Comparison of ENCODE assay signal across 8 mouse cellular contexts in the genomic region with DNA sequence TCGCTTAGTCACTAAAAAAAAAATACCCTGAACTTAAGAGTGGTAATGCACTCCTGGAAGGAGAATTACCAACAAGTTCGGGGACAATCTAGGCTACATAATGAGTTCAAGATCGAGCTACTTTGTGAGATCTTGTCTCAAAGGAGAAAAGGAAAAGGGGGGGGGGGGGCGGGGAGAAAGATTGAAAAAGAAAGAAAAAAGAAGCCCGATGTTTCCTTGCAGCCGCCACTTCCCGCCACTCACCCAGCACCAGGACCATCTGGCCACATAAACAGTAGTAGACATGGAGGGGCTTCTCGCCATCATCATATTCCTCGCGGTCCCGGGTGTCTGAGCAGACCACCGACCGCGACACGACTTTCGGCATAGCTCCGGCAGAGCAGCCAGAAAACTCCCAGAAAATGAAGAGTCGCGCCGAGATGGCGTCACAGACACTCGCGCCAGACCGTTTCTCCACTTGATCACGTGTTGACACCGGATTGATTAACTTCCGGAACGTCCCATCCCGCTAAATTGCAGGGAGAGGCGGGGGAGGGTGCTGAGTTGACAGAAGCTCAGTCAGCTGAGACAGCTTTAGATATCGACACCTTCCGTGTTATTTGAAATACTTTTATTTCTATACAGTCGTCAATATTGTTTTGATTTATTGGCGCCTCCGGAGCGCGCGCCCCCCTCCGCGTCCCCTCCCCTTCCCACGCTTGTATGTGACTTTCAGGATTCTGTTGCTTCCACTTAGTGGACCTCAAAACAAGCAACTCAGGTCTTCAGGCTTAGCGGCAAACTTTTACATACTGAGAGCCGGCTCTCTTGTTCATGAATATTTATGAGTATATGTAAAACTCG. TPM values are rescaled to one million over a fixed set of nuclear protein-coding genes. Genes with fewer than 3 reads are reported as not detected.
DNase-seq lines count a peak whose midpoint lies in the region; ATAC-seq and TF ChIP-seq lines count a peak whose summit lies in the region.

No protein-coding gene starts in this region.

- TF ChIP-seq EP300 in liver, embryonic 14.5 days (IDR thresholded peaks at IDR 0.05; ENCODE audit: low read depth): no peak; the same call in 1 of the 2 replicates
- no peak for TF ChIP-seq EP300 in stomach, postnatal 0 days (optimal IDR thresholded peaks at IDR 0.05)

- H3K4me3 ChIP-seq in brown adipose tissue, adult 24 weeks (ENCODE audit: insufficient read depth, low read depth, low read length): peak overlapping the region; percentile 78
- peak overlapping the region; percentile 54 for H3K4me3 ChIP-seq in heart, embryonic 15.5 days
- H3K4me3 ChIP-seq in liver, embryonic 14.5 days (ENCODE audit: insufficient read depth in 1 of 2, low read depth in 2 of 2, low read length in 2 of 2): peak overlapping the region; percentile 49 to 89
- H3K4me3 ChIP-seq in neural tube, embryonic 11.5 days (ENCODE audit: low read depth, low read length): peak overlapping the region; percentile 37
- H3K4me3 ChIP-seq in stomach, postnatal 0 days (ENCODE audit: low read depth, low read length): peak overlapping the region; percentile 39

- peak overlapping the region; percentile 50 for H3K9ac ChIP-seq in heart, embryonic 15.5 days
- peak overlapping the region; percentile 36 for H3K9ac ChIP-seq in liver, embryonic 14.5 days (replicated peaks)
- H3K9ac ChIP-seq in neural tube, embryonic 11.5 days (ENCODE audit: low read length): peak overlapping the region; percentile 29
- H3K9ac ChIP-seq in stomach, postnatal 0 days (ENCODE audit: low read length): peak overlapping the region; percentile 58

- H3K4me2 ChIP-seq in heart, embryonic 15.5 days: peak overlapping the region; percentile 56
- peak overlapping the region; percentile 68 for H3K4me2 ChIP-seq in liver, embryonic 14.5 days (ENCODE audit: low read depth)
- peak overlapping the region; percentile 39 for H3K4me2 ChIP-seq in neural tube, embryonic 11.5 days (ENCODE audit: low read depth)
- peak overlapping the region; percentile 44 for H3K4me2 ChIP-seq in stomach, postnatal 0 days (replicated peaks; ENCODE audit: low read depth)

- no peaks in the 10 kb centered on the region for H3K36me3 ChIP-seq in heart, embryonic 15.5 days
- H3K36me3 ChIP-seq in liver, embryonic 14.5 days (replicated peaks; ENCODE audit: control insufficient read depth, insufficient read depth, low read depth): no peaks in the 10 kb centered on the region
- no peaks in the 10 kb centered on the region for H3K36me3 ChIP-seq in neural tube, embryonic 11.5 days (ENCODE audit: control insufficient read depth, insufficient read depth, low read length)
- H3K36me3 ChIP-seq in stomach, postnatal 0 days (ENCODE audit: control insufficient read depth, insufficient read depth, low read length): no peaks in the 10 kb centered on the region

- H3K27ac ChIP-seq in brown adipose tissue, adult 24 weeks (replicated peaks; ENCODE audit: low read depth, low read length): peak overlapping the region; percentile 88
- peak overlapping the region; percentile 73 for H3K27ac ChIP-seq in heart, embryonic 15.5 days
- peak overlapping the region; percentile 26 for H3K27ac ChIP-seq in liver, embryonic 14.5 days
- no peak overlapping the region for H3K27ac ChIP-seq in neural tube, embryonic 11.5 days (ENCODE audit: low read depth, low read length)
- no peak overlapping the region for H3K27ac ChIP-seq in stomach, postnatal 0 days (replicated peaks)

- peak; percentile 73 for ATAC-seq in heart, embryonic 15.5 days (replicated peaks; ENCODE audit: insufficient number of reproducible peaks, insufficient read depth, low FRiP score, low read depth)
- peak; percentile 93 for ATAC-seq in liver, embryonic 14.5 days (ENCODE audit: insufficient read depth)
- ATAC-seq in neural tube, embryonic 11.5 days (ENCODE audit: insufficient read depth, low FRiP score, low TSS enrichment): peak; percentile 83
- ATAC-seq in stomach, postnatal 0 days (ENCODE audit: low FRiP score, low TSS enrichment): peak; percentile 87

- H3K4me1 ChIP-seq in brown adipose tissue, adult 24 weeks (ENCODE audit: control insufficient read depth, insufficient read depth, insufficient read length, low read length): no peaks in the 10 kb centered on the region; the same call in 1 of the 2 replicates
- no peaks in the 10 kb centered on the region; the same call in 1 of the 2 replicates for H3K4me1 ChIP-seq in heart, embryonic 15.5 days (replicated peaks)
- H3K4me1 ChIP-seq in liver, embryonic 14.5 days (replicated peaks; ENCODE audit: control insufficient read depth in 2 of 2, insufficient read depth in 2 of 2, low read length in 1 of 2): peaks cover 4 to 5% of the 10 kb centered on the region in 2 experiments; a peak in 2 of 4 replicates
- no peaks in the 10 kb centered on the region; the same call in 1 of the 2 replicates for H3K4me1 ChIP-seq in neural tube, embryonic 11.5 days (ENCODE audit: control insufficient read depth, insufficient read depth, low read length)
- no peaks in the 10 kb centered on the region for H3K4me1 ChIP-seq in stomach, postnatal 0 days (replicated peaks; ENCODE audit: control insufficient read depth, insufficient read depth)

- no peaks in the 10 kb centered on the region for H3K27me3 ChIP-seq in heart, embryonic 15.5 days
- no peaks in the 10 kb centered on the region for H3K27me3 ChIP-seq in liver, embryonic 14.5 days (ENCODE audit: control insufficient read depth, insufficient read depth, low read length)
- no peaks in the 10 kb centered on the region for H3K27me3 ChIP-seq in neural tube, embryonic 11.5 days (ENCODE audit: control insufficient read depth, insufficient read depth, low read length)
- H3K27me3 ChIP-seq in stomach, postnatal 0 days (ENCODE audit: control insufficient read depth, insufficient read depth, low read length): no peaks in the 10 kb centered on the region

- DNase-seq in CD4-positive, CD25-positive, alpha-beta regulatory T cell, adult 2 months (ENCODE audit: low read depth, low spot score): peak; percentile 87
- peak; percentile 57 for DNase-seq in fibroblast of lung, adult 2 months (ENCODE audit: low read depth)
- DNase-seq in kidney, postnatal 25 days: peak; percentile 87 to 91
- DNase-seq in liver, embryonic 14.5 days (ENCODE audit: low read depth in 3 of 3, low spot score in 3 of 3): peak; percentile 69 to 73 (median 72)
- peak; percentile 80 for DNase-seq in neural tube, embryonic 11.5 days (ENCODE audit: low spot score)
- DNase-seq in stomach, postnatal 0 days (ENCODE audit: low spot score): peak; percentile 81

- WGBS in heart, embryonic 15.5 days: 6% methylated on average over 43 of the region's 44 CpGs
- WGBS in liver, embryonic 14.5 days (ENCODE audit: insufficient replicate concordance): 8% methylated on average over 34 of the region's 44 CpGs
- 8% methylated on average over 41 of the region's 44 CpGs for WGBS in neural tube, embryonic 11.5 days
- WGBS in stomach, postnatal 0 days: 18% methylated on average over 38 of the region's 44 CpGs

- no peaks in the 10 kb centered on the region for H3K9me3 ChIP-seq in heart, embryonic 15.5 days (replicated peaks)
- no peaks in the 10 kb centered on the region for H3K9me3 ChIP-seq in liver, embryonic 14.5 days (ENCODE audit: control insufficient read depth, low read length)
- no peaks in the 10 kb centered on the region for H3K9me3 ChIP-seq in neural tube, embryonic 11.5 days (ENCODE audit: control insufficient read depth, low read length)
- no peaks in the 10 kb centered on the region for H3K9me3 ChIP-seq in stomach, postnatal 0 days (ENCODE audit: control insufficient read depth, low read length)

- TF ChIP-seq CTCF in liver, embryonic 14.5 days (IDR thresholded peaks at IDR 0.05; ENCODE audit: low read depth): no peak
- no peak for TF ChIP-seq CTCF in stomach, postnatal 0 days (IDR thresholded peaks at IDR 0.05; ENCODE audit: low read depth)

RNA-seq across cellular contexts. Expression of a gene that starts 9.7 kb away (rescaled TPM):
- polyA plus RNA-seq in brown adipose tissue, adult 24 weeks (2012; ENCODE audit: insufficient read depth, insufficient read length, missing spikeins): 94.7 and 101 TPM in 2 replicates
- 115 and 130 TPM in 2 replicates for polyA plus RNA-seq in heart, embryonic 15.5 days (2015; fragmentation: Nextera tagmentation; extraction: Ambion mirVana)
- polyA plus RNA-seq in liver, embryonic 14.5 days (2012; rRNA removed): 19.4 and 21.4 TPM in 2 replicates
- polyA plus RNA-seq in liver, embryonic 14.5 days (2014; fragmentation: Nextera tagmentation; extraction: Ambion mirVana): 72.8 and 80.2 TPM in 2 replicates
- 128 and 138 TPM in 2 replicates for polyA plus RNA-seq in neural tube, embryonic 11.5 days (2014; fragmentation: Nextera tagmentation; extraction: Ambion mirVana)
- 128 and 139 TPM in 2 replicates for polyA plus RNA-seq in stomach, postnatal 0 days (2015; fragmentation: Nextera tagmentation; extraction: Ambion mirVana)

RNA-seq across cellular contexts. Expression of a gene that starts 9.9 kb away (rescaled TPM):
- 54.0 and 56.6 TPM in 2 replicates for polyA plus RNA-seq in brown adipose tissue, adult 24 weeks (2012; ENCODE audit: insufficient read depth, insufficient read length, missing spikeins)
- polyA plus RNA-seq in heart, embryonic 15.5 days (2015; fragmentation: Nextera tagmentation; extraction: Ambion mirVana): 16.6 and 19.0 TPM in 2 replicates
- polyA plus RNA-seq in liver, embryonic 14.5 days (2012; rRNA removed): 5.2 and 6.2 TPM in 2 replicates
- 14.6 and 17.8 TPM in 2 replicates for polyA plus RNA-seq in liver, embryonic 14.5 days (2014; fragmentation: Nextera tagmentation; extraction: Ambion mirVana)
- polyA plus RNA-seq in neural tube, embryonic 11.5 days (2014; fragmentation: Nextera tagmentation; extraction: Ambion mirVana): 37.4 and 39.3 TPM in 2 replicates
- polyA plus RNA-seq in stomach, postnatal 0 days (2015; fragmentation: Nextera tagmentation; extraction: Ambion mirVana): 14.6 and 15.1 TPM in 2 replicates

RNA-seq across cellular contexts. Expression of a gene that starts 38.7 kb away (rescaled TPM):
- 1.5 and 2.2 TPM in 2 replicates for polyA plus RNA-seq in brown adipose tissue, adult 24 weeks (2012; ENCODE audit: insufficient read depth, insufficient read length, missing spikeins)
- 0.55 and 0.60 TPM in 2 replicates for polyA plus RNA-seq in heart, embryonic 15.5 days (2015; fragmentation: Nextera tagmentation; extraction: Ambion mirVana)
- 1.3 and 2.7 TPM in 2 replicates for polyA plus RNA-seq in liver, embryonic 14.5 days (2012; rRNA removed)
- 1.2 and 1.3 TPM in 2 replicates for polyA plus RNA-seq in liver, embryonic 14.5 days (2014; fragmentation: Nextera tagmentation; extraction: Ambion mirVana)
- 7.1 and 7.8 TPM in 2 replicates for polyA plus RNA-seq in neural tube, embryonic 11.5 days (2014; fragmentation: Nextera tagmentation; extraction: Ambion mirVana)
- 0.79 and 0.94 TPM in 2 replicates for polyA plus RNA-seq in stomach, postnatal 0 days (2015; fragmentation: Nextera tagmentation; extraction: Ambion mirVana)

Comparison
In these comparisons a context has a peak if more than half of its experiments do, and no peak if none do; other contexts are left out.
1. H3K27ac ChIP-seq: peak in brown adipose tissue, adult 24 weeks (single experiment), heart, embryonic 15.5 days (single experiment) and liver, embryonic 14.5 days (single experiment); none in neural tube, embryonic 11.5 days (single experiment) and stomach, postnatal 0 days (single experiment).
2. Peak in every context shown above with its lines, with median percentiles within 50 percentile points of each other: DNase-seq, H3K4me3 ChIP-seq, ATAC-seq, H3K4me2 ChIP-seq and H3K9ac ChIP-seq.